Mouse (Mus musculus) thymus, postnatal 36 days (tissue): ENCODE data around the gene Gm32742.
A peak's percentile ranks its signal among the peaks of the same experiment; 100 is the strongest.

ENCODE experiments used
- DNase-seq, 2 experiments: peaks; one replicate each; pipeline ENCODE4 v3.0.0; 2022; ENCODE audit warnings: mixed read lengths in 2 of 2

Gm32742 gene

DNA sequence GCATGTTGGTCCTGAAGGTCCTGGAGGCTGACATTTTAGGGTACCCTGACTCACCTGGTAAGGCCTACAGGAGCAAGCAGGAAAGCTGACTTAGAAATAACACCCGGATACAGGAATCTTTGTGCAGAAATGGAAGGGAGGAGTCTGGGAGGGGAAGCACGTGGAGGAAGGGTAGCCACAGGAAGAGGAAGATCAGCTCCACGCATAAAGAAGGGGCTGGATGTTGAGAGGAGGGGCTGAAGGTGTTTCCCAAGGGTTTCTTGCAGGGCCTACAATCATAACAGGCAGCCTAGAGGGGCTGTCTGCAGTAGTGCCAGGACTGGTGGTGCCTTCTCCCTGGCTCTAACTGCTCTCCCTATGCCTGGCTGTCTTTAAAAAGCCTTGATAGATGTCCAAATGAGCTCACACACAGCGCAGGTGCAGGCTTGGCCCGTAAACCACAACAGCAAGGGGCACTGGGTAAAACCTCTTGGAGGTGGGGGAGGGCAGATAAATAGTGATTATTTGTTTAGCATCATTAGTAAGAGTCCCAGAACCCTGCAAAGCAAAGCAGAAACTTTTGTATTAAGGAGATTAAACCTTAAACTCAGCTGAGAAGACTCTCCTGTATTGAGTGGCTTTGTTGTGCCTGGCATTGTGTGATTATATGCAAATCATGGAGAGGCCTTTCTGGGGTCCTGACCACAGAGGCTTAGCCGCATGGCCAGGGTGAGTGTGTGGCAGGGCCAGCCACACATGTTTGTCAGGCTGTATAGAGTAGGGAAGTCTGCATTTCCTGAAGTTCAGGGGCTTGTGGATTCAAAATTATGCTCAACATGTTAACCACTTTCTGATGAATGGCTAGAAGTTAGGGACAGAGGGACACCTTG is at the start of gene Gm32742:
Gene Gm32742, minus strand, starts transcription at position 206 of the 869 bp plus-strand sequence.
- no peak for DNase-seq

DNA sequence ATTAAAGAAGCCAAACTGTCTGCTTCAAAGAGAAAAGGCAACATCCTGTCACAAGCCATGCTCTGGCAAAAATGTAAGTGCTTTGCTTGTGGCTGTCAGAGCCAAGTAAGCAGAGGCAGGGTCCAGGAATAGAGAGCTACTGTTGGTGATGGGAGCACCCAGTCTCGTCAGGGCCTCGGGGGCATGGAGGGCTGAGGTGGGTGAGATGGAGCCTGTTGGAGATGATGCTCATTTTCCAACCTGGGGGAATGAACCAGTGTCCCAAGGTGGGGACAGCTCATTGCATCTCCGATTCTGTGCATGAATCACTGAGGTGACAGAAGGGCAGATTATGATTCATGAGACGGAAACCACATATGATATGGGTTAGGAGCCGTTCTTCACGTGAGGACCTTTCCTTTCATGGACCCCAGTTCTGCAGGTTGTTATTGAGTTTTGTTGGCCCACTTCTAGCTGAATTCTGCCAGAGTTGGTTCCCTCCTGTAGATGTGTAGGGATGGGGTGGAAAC is 48.5 kb upstream of the Gm32742 start:
- no peak for DNase-seq

GRCm38 (mm10) chr9:51213023-51213728 is 47.9 kb upstream of the Gm32742 start, which contains the start of gene Pou2af1:
TSS of gene Pou2af1 (plus strand) at chr9:51213708.
- peak; percentile 65 to 81 for DNase-seq

GRCm38 (mm10) chr9:51211191-51211590 is 45.9 kb upstream of the Gm32742 start:
- no peak for DNase-seq

GRCm38 (mm10) chr9:51208974-51209332 is 43.6 kb upstream of the Gm32742 start:
- DNase-seq: no peak

GRCm38 (mm10) chr9:51194790-51195189 is 29.5 kb upstream of the Gm32742 start:
- DNase-seq: no peak

DNA sequence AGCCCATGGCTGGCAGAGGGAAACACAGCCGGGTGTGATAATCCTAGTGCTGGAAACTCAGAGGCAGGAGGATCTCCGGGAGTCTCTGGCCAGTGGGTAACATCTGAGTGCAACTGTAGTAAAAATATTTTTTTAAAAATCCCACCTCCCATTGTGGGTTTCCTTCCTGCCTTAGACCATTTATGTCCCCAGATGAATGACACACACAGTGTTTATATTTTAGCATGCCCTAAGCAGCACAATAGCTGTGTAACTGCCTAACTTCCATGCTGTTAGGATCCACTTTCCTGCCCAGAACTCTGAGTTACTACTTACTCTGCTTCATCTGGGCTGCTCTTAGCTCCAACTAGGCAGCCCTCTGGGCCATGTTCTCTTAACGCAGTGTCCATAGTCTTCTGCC is 25.3 kb upstream of the Gm32742 start:
- no peak for DNase-seq

DNA sequence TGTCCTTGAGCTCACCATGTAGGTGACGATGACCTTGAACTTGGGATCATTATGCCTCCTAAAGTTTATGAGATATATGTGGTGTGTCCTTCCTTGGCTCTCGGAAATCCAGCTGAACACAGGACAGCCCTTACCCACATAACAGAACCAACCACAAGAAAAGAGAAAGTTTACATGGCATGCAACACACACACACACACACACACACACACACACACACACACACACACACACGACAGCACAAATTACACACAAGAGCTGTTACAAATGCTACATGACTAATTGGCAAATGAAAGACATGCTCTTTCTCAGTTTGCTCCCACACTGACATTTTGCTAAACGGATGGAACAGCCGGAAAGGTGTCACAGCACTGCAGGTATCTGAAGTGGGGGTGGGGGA is 20.6 kb upstream of the Gm32742 start:
- no peak for DNase-seq

- peak; percentile 33 to 42 for DNase-seq
These were observed 20.1 kb upstream of the Gm32742 start for GRCm38 (mm10) chr9:51185386-51185785.

DNA sequence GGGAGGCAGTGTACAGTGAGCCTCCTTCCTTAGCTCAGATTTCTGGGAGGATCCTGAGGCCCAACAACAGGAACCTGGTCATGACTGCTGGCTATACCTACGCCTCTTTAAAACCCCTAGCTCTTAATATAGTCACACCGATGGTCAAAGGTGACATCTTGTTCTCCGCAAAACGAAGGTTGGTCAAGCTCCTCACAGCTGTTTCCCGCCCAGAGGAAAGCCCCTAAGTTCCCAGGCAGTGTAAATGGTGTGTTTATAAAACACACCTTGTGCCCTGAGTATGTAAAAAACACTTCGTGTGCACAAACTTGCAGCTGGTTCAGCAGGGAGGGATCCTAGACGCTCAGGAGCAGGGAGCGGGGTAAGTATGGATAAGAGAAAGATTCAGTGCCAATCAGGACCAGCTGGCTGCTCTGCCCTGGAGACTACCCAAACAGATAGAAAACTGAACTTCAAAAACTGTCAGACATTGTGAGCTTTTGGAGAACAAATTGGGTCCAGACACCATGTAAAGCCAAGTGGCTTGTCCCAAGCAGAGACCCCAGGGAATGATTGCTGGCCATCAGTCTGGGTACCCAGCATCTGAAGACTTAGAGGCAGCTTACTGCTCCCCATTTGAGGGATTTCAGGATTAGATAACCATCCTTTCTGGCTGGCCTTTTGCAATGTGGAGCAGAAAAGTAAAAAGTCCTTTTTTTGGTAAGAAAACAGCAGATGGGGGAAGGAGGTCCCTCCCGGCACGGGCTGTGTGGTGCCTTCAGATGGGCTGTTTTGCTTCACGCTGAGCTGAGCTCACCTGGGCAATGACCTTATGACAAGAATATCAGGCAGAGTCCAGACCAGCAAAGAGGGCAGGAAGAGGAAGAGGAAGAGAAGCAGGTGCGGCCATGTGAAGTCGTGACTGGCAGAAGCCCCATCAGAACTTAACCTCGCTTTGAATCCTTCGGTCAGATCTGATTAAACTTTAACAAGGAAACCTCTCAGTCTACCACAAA is 17.7 kb upstream of the Gm32742 start:
- DNase-seq: no peak

DNA sequence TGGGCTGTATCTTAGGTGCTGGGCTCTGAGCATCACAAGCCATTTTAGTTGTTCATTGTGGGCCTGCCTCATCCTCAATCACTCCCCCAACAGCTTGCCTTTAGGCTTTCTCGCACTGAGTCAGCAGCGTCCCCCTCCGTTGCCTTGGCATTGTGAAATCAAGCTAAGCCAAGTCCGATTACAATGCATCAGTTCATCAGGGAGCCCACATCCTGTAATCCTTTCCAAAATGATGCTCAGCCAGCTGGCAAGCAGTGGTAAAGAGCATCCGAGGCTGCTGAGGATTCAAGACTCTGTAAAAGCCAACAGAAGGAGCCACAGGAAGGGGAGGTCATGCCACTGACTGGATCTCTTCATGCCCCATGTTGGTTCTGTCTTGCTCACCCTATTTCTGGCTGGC is 15.3 kb upstream of the Gm32742 start:
- DNase-seq: no peak

- peak; percentile 39 to 45 for DNase-seq
These were observed 13.0 kb upstream of the Gm32742 start for GRCm38 (mm10) chr9:51178297-51178696.

GRCm38 (mm10) chr9:51175722-51176121 is 10.4 kb upstream of the Gm32742 start:
- no peak for DNase-seq

GRCm38 (mm10) chr9:51174890-51175464 is 9.7 kb upstream of the Gm32742 start:
- DNase-seq: no peak

GRCm38 (mm10) chr9:51170298-51170697 is 5.0 kb upstream of the Gm32742 start:
- no peak for DNase-seq

DNA sequence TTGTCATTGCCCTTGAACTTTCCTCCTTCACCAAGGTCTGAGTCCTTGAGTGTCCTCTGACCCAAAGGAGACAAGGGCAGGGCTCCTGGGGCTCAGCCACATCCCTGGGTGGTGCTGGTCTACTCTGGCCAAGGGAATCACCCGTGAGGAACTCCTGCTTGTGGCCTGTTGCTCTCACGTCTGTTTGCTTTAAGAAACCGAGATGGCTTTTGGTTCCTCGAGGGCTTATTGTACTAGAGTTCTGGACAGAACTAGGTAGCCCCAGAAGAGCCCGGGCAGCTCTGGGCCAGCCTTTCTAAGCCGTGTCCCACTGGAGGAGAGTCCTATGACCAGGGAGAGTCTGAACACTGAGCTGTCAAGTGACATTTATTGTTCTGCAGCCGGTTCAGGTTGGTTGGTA is 3.8 kb upstream of the Gm32742 start:
- no peak for DNase-seq

DNA sequence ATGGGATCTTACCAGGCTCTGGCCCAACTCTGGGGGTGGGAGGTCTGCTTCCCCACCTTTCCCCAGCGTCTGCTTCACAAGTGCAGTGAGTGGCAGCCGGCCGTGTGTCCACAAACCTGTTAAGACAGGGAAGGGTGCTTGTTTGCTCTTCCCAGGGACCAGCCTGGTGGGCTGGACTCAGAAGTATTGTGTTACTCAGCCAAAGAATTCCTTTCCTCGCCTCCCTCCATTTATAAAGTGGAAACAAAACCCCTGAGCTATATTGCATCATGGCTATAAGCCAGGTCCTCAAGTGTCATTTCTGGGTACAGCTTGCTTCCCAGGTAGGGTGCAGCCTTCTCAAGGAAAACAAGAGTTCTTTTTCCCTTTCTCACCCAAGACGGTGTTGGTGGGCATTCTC is 3.4 kb upstream of the Gm32742 start:
- DNase-seq: no peak

- DNase-seq: peak; percentile 56 to 74
These were observed 2.6 kb upstream of the Gm32742 start for GRCm38 (mm10) chr9:51167954-51168353.

DNA sequence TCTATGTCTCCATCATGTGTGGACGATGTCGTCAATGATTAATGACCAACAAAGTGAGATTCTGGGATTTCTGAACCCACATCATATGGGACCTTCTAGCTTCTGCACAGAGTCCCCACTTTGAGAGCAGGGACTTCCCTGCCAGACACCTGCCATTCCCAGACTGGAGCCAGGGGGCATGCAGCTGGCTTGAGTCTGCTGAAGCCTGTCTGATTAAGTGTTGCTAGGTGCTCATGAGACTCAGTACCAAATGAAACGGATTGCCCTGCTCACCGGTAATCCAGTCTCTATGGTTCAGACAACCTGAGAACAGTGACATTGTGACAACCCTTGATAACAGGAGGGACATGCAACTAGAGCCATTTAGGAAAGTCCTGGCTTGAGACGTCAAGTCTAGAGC is 1.3 kb downstream of the Gm32742 start:
- DNase-seq: no peak

DNA sequence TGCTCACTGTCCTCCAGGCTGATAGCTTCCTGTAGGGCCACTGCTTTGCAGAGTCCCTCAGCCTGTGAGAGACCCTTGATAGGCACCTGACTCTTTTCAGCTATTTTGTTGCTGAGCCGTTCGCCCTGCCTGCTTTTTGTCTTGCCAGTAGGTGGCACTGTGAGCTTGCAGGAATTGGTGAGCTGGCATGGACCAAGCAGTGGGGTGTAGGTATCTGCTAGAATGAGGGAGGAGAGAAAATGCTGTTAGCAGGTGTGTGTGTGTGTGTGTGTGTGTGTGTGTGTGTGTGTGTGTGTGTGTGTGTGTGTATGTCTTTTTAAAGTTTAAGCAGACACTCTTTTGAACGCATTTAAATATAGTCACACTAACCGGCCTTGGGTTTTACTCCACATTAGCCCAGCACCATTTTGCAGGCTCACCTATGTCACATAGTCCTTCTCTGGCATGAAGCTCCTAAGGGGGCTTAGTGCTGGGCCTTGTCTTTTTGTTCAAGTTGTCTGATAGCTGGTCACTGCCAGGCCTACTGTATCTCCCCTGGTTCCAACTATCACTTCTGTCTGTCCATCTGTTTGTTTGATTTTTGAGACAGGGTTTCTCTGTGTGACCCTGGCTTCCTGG is 3.4 kb downstream of the Gm32742 start:
- peak; percentile 76 to 78 for DNase-seq

GRCm38 (mm10) chr9:51152079-51152752 is 13.1 kb downstream of the Gm32742 start:
- peak in 1 of 2 experiments; percentile 30 for DNase-seq
